Mouse (Mus musculus) adrenal gland, adult (tissue): ENCODE data around the gene Carmil3.

Experiments used
- DNase-seq, 2 experiments: peaks; one replicate each; pipeline ENCODE4 v3.0.0; 2022 to 2023; ENCODE audit warnings: low spot score in 1 of 2; ENCODE audit not compliant: inconsistent age in 2 of 2

Gene Carmil3

DNA sequence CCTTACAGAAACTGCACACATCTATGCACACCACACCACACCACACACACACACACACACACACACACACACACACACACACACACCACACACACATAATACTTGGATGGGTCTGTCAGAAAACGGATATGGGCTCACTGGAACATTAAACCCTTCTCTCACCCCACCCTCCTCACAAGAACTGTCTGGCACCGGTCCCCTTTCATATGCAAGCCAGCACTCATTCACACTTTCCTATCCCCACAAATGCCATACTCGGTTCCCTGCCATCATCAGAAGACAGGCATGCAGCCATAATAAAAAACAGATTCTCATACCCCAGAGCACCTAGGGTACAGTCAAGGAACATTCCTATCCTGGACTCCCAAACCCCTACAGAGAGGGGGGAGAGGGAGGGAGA lies 1.7 kb downstream of the Carmil3 start:
- no peak for DNase-seq

DNA sequence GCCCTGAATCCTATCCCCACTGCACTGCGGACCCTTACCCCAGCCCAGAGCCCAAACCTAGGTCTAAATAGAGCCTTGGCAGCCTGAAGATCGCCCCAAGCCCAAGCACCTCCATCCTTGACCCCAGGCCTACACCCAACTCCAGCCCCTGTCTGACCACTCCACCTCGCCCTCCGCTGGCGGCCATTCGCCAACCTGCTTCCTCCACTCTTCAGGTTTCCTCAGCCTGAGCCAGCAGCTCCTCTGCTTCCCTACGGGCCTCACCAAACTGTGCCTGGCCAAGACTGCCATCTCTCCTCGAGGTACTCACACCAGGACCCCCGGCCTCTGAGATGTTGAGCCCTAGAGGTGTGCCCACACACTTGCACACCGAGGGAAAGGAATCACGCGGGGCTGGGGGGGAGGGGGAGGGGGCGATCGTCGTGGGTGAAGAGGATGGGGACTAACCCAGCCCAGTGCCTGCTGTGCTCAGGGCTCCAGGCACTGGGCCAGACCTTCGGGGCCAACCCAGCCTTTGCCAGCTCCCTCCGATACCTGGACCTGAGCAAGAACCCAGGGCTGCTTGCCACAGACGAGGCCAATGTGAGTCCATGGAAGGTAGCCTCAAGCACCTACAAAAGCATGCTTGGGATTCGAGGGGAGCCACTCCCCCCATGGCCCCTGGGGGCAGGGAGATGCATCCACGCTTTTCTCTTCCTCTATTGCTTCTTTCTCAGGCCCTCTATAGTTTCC lies 5.2 kb downstream of the Carmil3 start:
- no peak for DNase-seq

DNA sequence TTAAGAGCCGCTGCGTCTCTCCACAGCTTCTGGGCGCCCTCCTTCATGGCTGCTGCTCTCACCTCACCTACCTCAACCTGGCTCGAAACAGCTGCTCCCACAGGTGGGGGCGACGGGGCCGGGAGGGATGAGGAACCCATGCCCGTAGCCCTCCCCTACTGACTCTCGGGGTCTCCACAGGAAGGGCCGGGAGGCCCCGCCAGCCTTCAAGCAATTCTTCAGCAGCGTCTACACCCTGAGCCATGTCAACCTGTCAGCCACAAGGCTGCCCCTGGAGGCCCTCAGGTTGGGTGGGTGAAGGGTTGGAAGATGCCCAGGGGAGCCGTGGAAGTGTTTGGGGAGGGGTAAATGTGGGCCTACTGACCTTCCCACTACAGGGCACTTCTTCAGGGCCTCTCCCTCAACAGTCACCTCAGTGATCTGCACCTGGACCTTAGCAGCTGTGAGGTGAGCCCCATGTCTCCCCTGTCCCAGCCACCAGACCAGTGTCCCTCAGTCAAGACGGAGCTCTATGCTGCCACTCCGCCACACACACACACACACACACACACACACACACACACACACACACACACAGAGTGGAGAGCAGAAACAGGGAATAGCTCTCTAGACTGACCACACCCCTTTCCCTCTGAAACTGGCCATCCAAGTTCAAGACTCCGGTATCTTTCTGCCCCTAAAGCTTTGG lies 6.5 kb downstream of the Carmil3 start:
- DNase-seq, result no peak

DNA sequence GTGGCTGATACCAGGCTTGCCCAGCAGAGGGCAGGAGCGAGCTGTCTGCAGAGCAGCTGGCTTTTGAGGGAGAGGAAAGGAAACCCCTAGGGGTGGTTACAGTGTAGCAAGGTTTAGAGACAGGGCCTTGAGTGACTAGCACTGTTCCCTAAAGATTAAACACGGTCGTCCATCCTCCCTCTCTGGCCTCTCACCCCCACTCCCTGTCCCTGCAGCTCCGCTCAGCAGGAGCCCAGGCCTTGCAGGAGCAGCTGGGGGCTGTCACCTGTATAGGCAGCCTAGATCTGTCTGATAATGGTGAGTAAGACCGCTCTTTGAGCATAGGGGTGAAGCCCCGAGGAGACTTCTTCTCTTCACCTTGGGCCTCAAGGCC lies 7.0 kb downstream of the Carmil3 start:
- DNase-seq, result peak; percentile 82 to 95

DNA sequence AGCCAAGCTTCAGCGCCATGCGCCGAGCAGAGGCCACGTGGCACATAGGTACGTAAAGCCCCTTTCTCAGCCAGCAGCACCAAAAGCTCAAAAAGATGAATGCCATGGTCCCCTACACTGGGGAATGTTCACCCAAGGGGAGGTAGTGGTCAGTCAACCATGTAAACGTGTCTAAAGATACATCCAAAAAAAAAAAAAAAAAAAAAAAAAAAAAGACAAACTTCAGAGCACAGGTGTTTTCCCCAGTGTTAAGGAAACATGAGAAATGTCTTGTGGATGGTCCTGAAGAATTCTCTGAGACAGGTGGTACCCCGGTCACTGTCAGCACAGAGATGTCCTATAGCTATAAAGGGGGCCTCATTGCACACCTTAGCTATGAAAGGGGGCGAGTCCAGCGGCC lies 15.2 kb downstream of the Carmil3 start:
- no peak for DNase-seq

DNA sequence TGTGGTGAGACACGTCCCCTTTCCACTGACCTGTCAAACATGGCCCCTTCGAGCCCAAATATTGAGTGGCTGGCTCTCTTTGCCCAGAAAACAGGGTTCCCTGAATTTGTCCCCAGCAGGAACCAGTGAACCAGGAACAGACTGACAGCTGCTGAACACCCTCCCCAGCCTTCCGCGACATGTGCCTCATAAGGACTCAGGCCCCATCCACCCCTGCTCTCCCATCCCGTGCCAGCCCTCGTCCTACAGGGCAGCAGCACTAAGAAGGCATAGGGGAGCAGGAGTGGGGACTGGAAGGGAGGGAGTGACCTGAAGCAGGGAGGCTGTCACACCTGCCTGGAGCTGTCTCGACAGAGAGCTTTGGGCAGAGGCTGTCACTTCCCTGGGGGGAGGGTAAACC lies 17.4 kb downstream of the Carmil3 start:
- no peak for DNase-seq

DNA sequence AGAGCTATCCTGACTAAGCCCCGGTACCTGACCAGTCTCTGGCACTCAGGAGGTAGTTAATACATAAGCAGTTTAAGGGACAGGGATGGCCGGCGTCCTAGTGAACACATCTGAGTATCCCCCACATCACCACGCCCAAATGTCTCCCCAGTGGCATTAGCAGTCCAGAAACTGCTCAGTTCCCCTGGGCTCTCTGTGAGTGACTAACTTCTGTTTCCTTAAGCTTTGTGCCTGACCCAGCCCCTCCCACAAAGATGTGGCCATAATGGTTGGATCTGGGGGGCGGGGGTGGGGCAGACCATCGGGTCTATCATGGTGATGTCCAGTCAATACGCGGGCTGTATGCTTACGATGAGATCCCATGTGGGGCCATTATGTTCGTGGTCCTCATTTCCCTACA lies 19.1 kb downstream of the Carmil3 start:
- DNase-seq, result no peak

DNA sequence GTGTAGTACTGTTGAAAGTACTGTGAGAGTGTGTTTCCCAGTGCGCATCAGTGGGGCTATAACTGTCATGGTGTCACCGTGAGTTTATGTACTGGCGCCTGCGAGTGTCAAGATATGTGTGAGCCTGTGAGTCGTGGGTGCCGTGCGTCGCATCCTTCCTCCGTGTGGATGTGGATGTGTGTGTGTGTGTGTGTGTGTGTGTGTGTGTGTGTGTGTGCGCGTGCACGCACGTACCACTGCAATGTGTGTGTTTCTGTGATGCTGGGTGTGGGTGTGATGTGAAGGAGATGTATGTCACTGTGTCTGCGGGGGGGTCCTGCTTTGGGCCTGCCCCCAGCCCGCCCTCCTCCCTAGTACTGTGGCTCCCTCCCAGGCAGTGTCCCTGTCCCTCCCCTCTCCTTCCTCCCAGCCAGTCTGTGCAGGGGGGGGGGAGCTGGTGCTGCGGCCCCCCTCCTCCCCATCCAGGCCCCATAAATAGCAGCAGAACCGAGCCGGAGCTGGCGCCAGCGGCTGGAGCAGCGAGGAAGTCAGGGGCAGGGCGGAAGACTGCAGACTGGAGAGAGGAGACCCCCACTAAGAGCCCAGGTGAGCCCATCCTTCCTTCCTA lies 19.8 kb downstream of the Carmil3 start, which contains the start of gene Cpne6:
Gene Cpne6 (plus strand): TSS at position 321 of the 607 bp plus-strand sequence.
- no peak for DNase-seq

DNA sequence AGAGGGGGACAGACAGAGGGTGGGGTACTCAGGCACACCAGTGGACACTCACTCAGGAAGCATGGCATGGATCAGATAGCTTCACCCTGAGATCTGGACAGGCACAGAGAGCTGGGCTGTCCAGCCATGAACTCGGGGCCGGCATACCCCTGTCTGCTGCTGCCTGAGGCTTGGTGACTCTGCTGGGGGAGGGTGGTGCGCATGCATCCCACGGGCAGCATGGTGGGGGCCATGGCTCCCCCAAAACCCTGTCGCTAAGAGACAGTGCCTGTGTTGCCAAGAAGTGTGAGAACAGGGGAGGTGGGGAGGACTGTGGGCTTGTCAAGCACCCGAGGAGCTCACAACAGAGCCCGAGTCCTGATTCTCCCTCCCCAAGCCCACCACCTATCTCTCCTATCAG lies 20.6 kb downstream of the Carmil3 start:
- DNase-seq, result no peak

DNA sequence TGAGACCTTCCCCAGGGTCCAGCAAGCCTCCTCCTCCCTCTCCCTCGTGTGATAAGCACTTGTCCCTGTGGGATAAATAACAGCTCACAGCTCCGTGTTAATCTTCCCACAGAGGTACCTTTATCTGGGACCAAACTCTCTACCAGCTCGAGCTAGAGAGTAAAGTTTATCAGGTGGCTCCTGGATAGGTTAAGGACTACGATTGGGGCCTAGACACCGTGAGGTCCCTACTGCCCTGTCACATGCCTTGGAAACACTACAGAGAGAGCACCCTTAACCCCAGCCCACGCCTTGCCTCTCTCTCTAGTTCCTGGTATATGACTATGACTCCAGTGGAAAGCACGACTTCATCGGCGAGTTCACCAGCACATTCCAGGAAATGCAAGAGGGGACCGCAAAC lies 23.5 kb downstream of the Carmil3 start:
- no peak for DNase-seq

DNA sequence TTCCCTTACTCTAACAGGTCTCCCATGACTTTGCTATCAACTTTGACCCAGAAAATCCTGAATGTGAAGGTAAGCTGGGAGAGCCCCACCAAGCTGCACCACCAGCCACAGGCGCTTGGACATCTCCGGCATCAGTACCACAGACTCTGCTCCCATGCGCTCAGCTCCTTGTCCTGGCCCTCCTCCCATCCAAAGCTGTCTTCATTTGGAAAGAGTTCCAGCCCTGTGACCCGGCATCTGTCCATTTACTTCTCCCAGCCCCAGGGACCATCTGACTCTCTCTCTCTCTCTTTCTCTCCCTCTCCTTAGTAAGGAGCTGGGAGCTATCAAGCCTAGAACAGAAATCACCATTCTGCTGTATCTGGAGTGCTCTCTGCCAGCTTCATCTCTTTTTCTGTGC lies 25.4 kb downstream of the Carmil3 start:
- DNase-seq, result no peak

DNA sequence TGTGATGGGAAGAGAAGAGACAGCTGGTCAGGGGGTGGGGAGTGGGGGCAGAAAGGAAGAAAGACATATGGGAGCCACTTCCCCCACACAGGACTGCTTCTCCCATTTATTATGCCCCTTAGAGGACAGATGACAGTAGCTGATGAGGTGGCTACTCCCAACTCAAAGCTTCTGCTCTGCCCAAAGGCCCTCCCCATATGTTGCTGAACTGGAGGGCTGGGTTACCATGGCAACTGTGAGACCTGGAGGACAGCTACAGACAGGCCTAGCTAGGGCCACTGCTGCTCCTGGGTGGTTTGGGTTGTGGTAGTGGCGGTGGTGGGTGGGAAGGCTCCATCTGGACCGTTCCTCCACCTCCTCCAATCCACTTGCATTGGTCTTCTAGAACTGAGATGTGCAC lies 28.4 kb downstream of the Carmil3 start:
- DNase-seq, result no peak

DNA sequence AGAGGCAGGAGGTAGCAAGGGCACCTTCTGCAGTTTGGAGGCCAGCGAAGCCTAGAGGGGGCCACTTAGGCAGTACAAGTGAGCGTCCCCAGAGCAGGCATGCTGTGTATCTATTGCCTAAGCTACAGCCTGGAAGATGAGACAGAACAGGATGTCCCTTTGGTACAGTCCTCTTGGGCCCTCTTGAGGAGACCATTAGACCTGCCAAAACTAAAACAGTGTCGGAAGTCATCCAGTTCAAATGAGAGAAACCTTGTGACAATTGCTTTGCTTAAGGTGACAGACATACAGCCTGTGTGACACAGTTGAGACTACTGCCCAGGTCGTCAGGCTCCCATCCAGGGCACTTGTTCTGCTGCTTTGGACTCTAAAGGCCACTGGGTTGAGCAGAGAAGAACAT lies 29.2 kb downstream of the Carmil3 start:
- no peak for DNase-seq

DNA sequence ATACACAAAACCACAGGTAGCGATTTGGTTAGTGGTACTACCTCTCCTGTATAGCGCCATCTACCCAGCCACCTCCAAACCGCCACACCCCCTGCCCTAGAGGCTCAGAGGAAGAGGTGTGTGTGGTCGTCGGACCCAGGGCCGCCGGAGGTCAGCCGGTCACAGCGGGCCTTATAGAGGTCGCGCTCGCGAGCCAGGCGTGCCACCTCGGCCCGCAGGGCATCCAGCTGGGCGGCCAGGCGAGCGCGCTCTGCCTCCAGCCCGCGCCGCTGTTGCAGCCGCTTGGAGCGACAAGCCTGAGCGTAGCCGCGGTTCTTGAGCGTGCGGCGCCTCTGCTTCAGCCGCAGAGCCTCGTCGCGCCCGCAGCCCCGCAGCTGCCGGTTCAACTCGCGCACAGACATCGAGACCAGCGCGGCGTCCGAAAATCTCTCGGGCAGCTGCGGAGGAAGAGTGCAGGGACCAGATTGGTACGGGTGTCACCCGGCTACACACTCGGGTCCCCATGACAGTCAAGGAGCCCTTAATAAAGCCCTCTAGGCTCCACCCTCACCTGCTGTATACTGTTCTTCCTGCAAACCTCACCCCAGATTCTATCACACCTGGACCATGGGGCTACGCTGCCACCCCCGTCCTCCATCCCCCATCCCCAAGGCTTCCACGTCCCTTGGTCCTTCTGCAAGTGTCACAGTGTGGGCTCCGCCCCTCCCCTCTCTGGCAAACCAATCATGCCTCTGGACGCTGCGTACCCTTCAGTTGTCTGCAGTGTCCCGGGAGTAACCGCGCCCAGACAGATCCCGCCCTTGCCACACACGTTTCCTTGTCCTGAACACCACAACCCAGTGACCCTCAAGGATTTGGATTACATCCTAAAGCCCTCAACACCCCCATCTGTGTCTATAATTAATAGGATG lies 30.3 kb downstream of the Carmil3 start:
- peak; percentile 22 to 62 for DNase-seq

DNA sequence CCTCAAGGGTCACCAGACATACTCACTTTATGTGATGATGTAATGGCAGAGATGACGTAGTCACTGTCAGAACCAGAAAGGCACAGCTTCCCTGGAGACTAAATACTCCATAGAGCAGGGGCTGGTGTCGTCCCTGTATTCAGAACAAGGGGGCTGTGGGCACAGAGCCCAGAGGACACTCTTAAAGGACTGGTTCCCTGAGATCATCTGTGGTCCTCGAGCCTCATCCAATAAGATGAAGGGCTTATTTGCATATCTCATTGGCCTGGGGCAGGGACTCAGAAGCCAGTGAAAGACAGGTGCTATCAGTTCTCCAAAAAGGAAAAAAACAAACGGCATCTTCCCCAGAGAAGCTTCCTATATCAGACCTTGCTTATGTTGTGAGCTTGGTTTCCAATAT lies 33.6 kb downstream of the Carmil3 start:
- no peak for DNase-seq

DNA sequence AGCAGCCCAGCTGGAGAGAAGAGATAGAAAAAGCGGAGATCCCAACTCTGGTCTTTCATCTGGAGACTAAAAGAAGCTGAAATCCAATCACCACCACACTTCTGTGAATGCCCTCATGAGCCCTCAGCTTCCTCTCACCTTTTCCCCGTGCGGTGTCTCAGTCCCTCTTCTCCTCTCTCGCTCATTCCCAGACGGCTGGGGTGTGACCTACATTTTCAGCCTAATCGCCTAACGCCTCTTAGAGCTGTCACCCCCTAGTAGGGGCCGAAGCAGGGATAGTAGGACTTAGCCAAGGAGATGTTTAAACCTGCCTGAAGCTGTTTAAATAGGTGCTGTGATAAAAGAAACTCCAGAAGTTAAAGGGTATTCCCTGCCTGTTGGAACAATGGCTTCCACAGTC lies 34.3 kb downstream of the Carmil3 start, which contains the start of gene Nrl:
Gene Nrl (minus strand): TSS at position 197 of the 400 bp plus-strand sequence.
- no peak for DNase-seq

DNA sequence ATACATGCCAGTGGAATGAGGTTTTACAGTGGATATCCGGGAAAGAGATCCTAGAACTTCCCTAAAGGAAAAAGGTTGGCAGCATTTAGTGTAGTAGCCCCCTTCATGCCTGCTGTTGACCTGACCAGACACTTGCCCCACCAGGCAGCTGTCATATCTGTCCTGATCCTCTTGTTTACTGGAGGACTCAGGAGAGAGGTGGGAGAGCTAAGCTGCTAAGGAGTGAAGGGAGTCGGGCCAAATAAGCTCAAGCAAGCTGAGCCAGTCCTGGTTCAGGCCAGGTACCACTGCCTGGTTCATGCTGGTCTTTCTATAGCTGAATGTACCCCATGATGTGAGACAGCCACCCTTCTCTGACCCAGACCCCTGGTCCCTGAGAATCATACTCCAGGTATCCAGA lies 36.2 kb downstream of the Carmil3 start:
- no peak for DNase-seq

DNA sequence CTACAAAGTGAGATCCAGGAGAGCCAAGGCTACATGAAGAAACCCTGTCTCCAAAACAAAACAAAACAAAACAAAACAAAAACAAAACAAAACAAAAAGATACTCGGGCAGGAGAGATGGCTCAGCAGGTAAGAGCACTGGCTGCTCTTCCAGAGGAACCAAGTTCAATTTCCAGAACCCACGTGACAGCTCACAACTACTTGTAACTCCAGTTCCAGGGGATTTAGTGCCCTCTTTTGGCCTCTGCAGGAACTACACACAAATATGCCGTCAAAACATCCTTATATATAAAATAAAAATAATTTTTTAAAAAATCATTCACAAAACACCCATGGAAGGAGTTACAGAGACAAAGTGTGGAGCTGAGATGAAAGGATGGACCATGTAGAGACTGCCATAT lies 37.5 kb downstream of the Carmil3 start:
- peak in 1 of 2 experiments; percentile 63 for DNase-seq

DNA sequence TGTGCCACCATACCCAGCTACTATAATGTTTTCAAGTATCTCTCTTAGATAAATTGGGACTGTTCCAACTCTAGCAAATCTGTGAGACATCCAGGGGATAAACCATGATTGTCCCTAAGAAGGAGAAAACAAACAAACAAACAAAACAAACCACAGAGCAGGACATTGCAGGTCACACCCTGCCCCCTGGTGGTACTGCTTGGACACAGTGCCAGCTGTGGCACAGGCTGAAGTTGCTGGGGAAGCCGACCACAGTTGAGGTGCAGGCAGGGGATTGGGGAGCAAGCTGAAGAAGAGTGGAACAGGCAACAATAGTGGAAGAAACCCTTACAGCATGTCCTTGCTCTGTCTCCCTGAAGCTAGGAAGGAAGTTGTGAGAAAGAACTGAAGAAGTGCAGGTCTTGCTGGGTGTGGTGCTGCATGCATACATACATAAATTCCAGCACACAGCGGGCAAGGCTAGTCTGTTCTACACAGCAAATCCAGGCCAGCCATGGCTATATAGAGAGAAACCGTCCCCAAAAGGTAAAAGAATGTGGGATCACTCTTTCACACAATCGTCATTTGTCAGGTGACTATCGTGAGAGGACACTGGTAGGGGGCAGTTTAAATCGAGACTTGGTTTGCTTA lies 45.8 kb downstream of the Carmil3 start:
- peak in 1 of 2 experiments; percentile 73 for DNase-seq

DNA sequence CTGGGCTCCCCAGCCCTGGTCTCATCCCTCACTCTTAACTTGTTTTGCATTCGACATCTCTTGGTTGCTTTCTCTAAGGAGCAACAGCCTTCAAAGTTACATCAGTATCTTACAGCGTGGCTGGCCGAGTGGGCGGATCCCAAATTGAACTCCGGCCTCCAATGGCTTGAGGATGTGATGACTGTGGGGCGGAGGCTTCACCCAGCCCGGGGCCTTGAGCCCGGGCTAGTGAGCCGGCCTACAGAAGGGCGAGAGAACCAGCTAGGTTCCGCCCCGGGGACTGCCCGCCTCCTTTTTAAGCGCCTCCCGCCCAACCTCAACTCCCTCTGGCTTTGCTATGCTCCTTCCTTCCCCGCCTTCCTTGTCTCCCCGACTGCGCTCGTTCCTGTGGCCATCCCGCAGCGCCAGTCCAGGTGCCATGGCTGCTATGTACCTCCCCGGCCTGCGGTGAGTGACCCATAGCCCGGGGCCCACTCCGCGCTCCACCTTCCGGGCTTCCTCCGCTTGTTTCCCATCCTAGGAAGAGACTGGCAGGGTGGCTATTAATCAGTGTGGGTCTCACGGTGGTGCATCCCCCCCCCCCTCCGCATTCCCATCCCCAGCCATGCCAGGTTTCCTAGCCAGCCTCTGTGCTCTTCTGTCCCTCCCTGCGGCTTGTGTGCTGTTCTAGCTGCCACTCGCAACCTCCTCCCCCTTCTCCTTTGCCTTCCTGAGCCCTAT lies 49.8 kb downstream of the Carmil3 start, which contains the start of gene Pck2:
Gene Pck2 (plus strand): TSS at position 200 of the 720 bp plus-strand sequence.
- peak; percentile 94 to 97 for DNase-seq
